Mouse (Mus musculus) midbrain, postnatal 0 days (tissue): Measurements from ENCODE around the gene Sytl1. TPM values are rescaled to one million over a fixed set of nuclear protein-coding genes. Genes with fewer than 3 reads are reported as not detected.

ENCODE experiments used
- ATAC-seq: fragments of 200-750 bp; cut with Nextera tagmentation; 2 replicates; pipeline ENCODE4 v1.8.0; 2017; ENCODE audit warnings: moderate number of reproducible peaks, mild to moderate bottlenecking, moderate TSS enrichment, moderate library complexity; ENCODE audit not compliant: low FRiP score
- DNase-seq: peaks from one replicate; pipeline ENCODE4 v3.0.0-alpha.2; 2015; ENCODE audit warnings: low spot score
- H3K27ac ChIP-seq: fragments of 300-500 bp; sonication (generic); 2 replicates; pipeline ENCODE4 v1.5.1; 2014; ENCODE audit warnings: low read depth, mild to moderate bottlenecking, low read length, mixed read lengths
- H3K27me3 ChIP-seq: fragments of 300-500 bp; sonication (generic); 2 replicates; pipeline ENCODE4 v1.6.1; 2014; ENCODE audit warnings: low read length, control low read depth, mixed read lengths; ENCODE audit not compliant: insufficient read depth
- H3K36me3 ChIP-seq: fragments of 300-500 bp; sonication (generic); 2 replicates; pipeline ENCODE4 v1.6.1; 2014; ENCODE audit warnings: low read length, control low read depth, mixed read lengths; ENCODE audit not compliant: insufficient read depth
- H3K4me1 ChIP-seq: fragments of 300-500 bp; sonication (generic); 2 replicates; pipeline ENCODE4 v1.6.1; 2014; ENCODE audit warnings: mild to moderate bottlenecking, control low read depth, antibody characterized with exemption, low read length, mixed read lengths; ENCODE audit not compliant: insufficient read depth
- H3K4me2 ChIP-seq: fragments of 300-500 bp; sonication (generic); 2 replicates; pipeline ENCODE4 v1.6.1; 2014; ENCODE audit warnings: low read depth, mild to moderate bottlenecking, low read length, mixed read lengths; ENCODE audit not compliant: poor library complexity, severe bottlenecking
- H3K4me3 ChIP-seq: fragments of 300-500 bp; sonication (generic); 2 replicates; pipeline ENCODE4 v1.5.1; 2014; ENCODE audit warnings: low read depth, mild to moderate bottlenecking, low read length, moderate library complexity
- H3K9ac ChIP-seq: fragments of 300-500 bp; sonication (generic); replicated peaks from 2 replicates; pipeline ENCODE4 v1.6.1; 2014; ENCODE audit warnings: mild to moderate bottlenecking, low read length, moderate library complexity, mixed read lengths; ENCODE audit not compliant: poor library complexity, severe bottlenecking
- H3K9me3 ChIP-seq: fragments of 300-500 bp; sonication (generic); 2 replicates; pipeline ENCODE4 v1.6.1; 2016; ENCODE audit warnings: low read length, control low read depth
- CTCF ChIP-seq: IDR thresholded peaks from 2 replicates; pipeline ENCODE4 v1.5.1; 2016; ENCODE audit warnings: antibody characterized with exemption, mild to moderate bottlenecking
- WGBS: fragments of 180-500 bp; shearing (Covaris S2); extraction: QIAGEN DNeasy Blood & Tissue Kit; methylation state at CpG from one replicate; pipeline ENCODE4 v1.1.7; 2014; 5-methylcytosine and 5-hydroxymethylcytosine counted together
- polyA plus RNA-seq: library from polyadenylated mRNA; unstranded; fragments of >200 nt; fragmentation: Nextera tagmentation; extraction: Ambion mirVana; gene quantifications from 2 replicates; pipeline ENCODE4 v1.2.1, GENCODE M21; 2015
- total RNA-seq: library from RNA; depleted of rRNA; stranded (reverse); fragments of >200 nt; gene quantifications from 2 replicates; pipeline ENCODE4 v1.2.3, GENCODE M21; 2014; rRNA removed

Gene Sytl1
- total and polyA plus RNA-seq, 2 experiments from 2014 or later: 0.21 to 1.6 TPM

DNA sequence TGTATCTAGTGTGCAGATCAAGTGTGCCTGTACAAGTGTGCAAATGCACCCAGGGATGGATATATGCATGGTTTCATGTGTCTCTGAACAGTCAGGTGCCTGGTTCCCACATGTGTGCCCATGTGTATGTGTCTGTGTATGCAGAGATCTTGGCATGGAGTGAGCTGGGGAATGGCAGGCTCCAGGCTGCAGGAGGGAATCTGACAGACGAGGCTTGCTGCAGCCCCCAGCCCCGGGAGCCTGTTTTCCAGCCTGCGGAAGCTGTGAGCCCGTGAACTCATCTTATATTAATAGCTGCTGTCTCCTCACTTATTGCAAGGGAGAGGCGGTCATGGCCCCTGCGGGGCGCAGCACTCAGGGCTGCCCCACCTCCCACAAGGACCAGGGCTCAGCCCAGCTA, 58.5 kb downstream of the Sytl1 start:
- Histone ChIP-seq H3K27ac (peak overlapping the region; percentile 32; the same call in 1 of the 2 replicates), H3K27me3 (no peaks in the 10 kb centered on the region), H3K9me3 (no peaks in the 10 kb centered on the region), H3K4me2 (no peak overlapping the region), H3K9ac (no peak overlapping the region), H3K4me3 (no peak overlapping the region), H3K4me1 (peaks cover 8% of the 10 kb centered on the region; the same call in 1 of the 2 replicates), H3K36me3 (no peaks in the 10 kb centered on the region)
- DNase-seq: no peak
- no peak for TF ChIP-seq CTCF
- no peak for ATAC-seq
- WGBS: 23% methylated on average over 7 of the region's 7 CpGs

DNA sequence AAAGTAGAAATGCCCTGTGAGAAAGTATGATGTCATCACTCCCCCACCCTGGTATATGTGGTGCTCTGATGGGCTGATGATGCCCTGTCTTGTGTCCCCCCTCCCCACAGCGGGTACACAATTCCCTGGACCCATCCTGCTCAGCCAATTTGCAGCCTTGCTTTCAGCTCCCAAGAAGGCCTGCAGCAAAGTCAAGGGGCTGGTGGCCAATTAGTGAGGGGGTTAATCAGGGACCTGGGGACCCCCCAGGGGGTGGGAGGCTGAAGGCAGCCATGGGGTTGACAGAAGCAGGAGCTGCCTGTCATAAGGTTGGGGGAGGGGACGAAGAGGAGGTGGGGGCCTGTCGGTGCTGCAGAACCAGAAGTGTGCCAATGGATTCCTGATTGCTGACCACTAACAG, 59.3 kb downstream of the Sytl1 start:
- TF ChIP-seq CTCF: no peak
- Histone ChIP-seq H3K4me2 (no peak overlapping the region), H3K4me1 (peaks cover 12% of the 10 kb centered on the region), H3K9me3 (no peaks in the 10 kb centered on the region), H3K4me3 (no peak overlapping the region), H3K27me3 (no peaks in the 10 kb centered on the region), H3K36me3 (no peaks in the 10 kb centered on the region), H3K27ac (no peak overlapping the region), H3K9ac (no peak overlapping the region)
- WGBS: 63% methylated on average over 3 of the region's 3 CpGs
- DNase-seq: no peak
- no peak for ATAC-seq

Other genes with a start within 250 kb of the Sytl1 start
- 18.3 and 19.6 TPM in 2 replicates for gene Wasf2, start 132.6 kb downstream of the Sytl1 start, total RNA-seq
- gene Wasf2, start 132.6 kb downstream of the Sytl1 start, polyA plus RNA-seq: 19.1 and 26.0 TPM in 2 replicates
- gene Cd164l2, start 51.0 kb downstream of the Sytl1 start, total RNA-seq: 3.9 and 5.9 TPM in 2 replicates
- 10.6 and 11.0 TPM in 2 replicates for gene Cd164l2, start 51.0 kb downstream of the Sytl1 start, polyA plus RNA-seq
- gene Gpr3, start 50.6 kb downstream of the Sytl1 start, total RNA-seq: 3.2 and 10.8 TPM in 2 replicates
- 3.9 and 4.5 TPM in 2 replicates for gene Gpr3, start 50.6 kb downstream of the Sytl1 start, polyA plus RNA-seq
- gene Map3k6, start 22.3 kb downstream of the Sytl1 start, total RNA-seq: 7.6 and 8.3 TPM in 2 replicates
- 2.8 and 4.1 TPM in 2 replicates for gene Map3k6, start 22.3 kb downstream of the Sytl1 start, polyA plus RNA-seq
- 129 and 130 TPM in 2 replicates for gene Tmem222, start 14.7 kb upstream of the Sytl1 start, total RNA-seq
- 138 and 143 TPM in 2 replicates for gene Tmem222, start 14.7 kb upstream of the Sytl1 start, polyA plus RNA-seq
- 43.0 and 54.8 TPM in 2 replicates for gene Wdtc1, start 90.4 kb upstream of the Sytl1 start, total RNA-seq
- 14.4 and 15.6 TPM in 2 replicates for gene Wdtc1, start 90.4 kb upstream of the Sytl1 start, polyA plus RNA-seq
- 29.5 and 34.9 TPM in 2 replicates for gene Slc9a1, start 106.6 kb upstream of the Sytl1 start, total RNA-seq
- 11.8 and 12.8 TPM in 2 replicates for gene Slc9a1, start 106.6 kb upstream of the Sytl1 start, polyA plus RNA-seq
- gene Tent5b, start 217.0 kb upstream of the Sytl1 start, total RNA-seq: 0.77 and 1.2 TPM in 2 replicates
- gene Tent5b, start 217.0 kb upstream of the Sytl1 start, polyA plus RNA-seq: 0.27 and 0.49 TPM in 2 replicates
- 45.2 and 52.2 TPM in 2 replicates for gene Trnp1, start 235.4 kb upstream of the Sytl1 start, total RNA-seq
- gene Trnp1, start 235.4 kb upstream of the Sytl1 start, polyA plus RNA-seq: 15.2 and 17.5 TPM in 2 replicates